Mouse (Mus musculus): ENCODE results near the gene Pabpc4.

- no peak for TF ChIP-seq GATA1 (IDR thresholded peaks at IDR 0.05; ENCODE audit: borderline replicate concordance, low read length)
- TF ChIP-seq FLI1 (IDR thresholded peaks at IDR 0.05; ENCODE audit: low read length) = no peak
Measured at GRCm38 (mm10) chr4:123328946-123329345, 66.8 kb downstream of the Pabpc4 start.

All from megakaryocyte, embryonic 14.5 days (primary cell).